Mouse (Mus musculus) embryonic facial prominence, embryonic 12.5 days (tissue): ENCODE measurements around the gene Ccdc130. TPM values are rescaled to one million over a fixed set of nuclear protein-coding genes. Genes with fewer than 3 reads are reported as not detected.

Experiments used
- ATAC-seq: fragments of 200-750 bp; cut with Nextera tagmentation; 2 replicates; pipeline ENCODE4 v1.8.0; 2017; ENCODE audit not compliant: insufficient number of reproducible peaks, insufficient read depth, low FRiP score, low TSS enrichment
- H3K27ac ChIP-seq: fragments of 300-500 bp; sonication (generic); 2 replicates; pipeline ENCODE4 v1.5.1; 2016; ENCODE audit warnings: mild to moderate bottlenecking
- H3K27me3 ChIP-seq: fragments of 300-500 bp; sonication (generic); 2 replicates; pipeline ENCODE4 v1.6.1; 2016; ENCODE audit warnings: mild to moderate bottlenecking, moderate library complexity
- H3K36me3 ChIP-seq: fragments of 300-500 bp; sonication (generic); 2 replicates; pipeline ENCODE4 v1.6.1; 2016; ENCODE audit warnings: mild to moderate bottlenecking
- H3K4me1 ChIP-seq: fragments of 300-500 bp; sonication (generic); 2 replicates; pipeline ENCODE4 v1.6.1; 2016
- H3K4me2 ChIP-seq: fragments of 300-500 bp; sonication (generic); replicated peaks from 2 replicates; pipeline ENCODE4 v1.6.1; 2016; ENCODE audit warnings: mild to moderate bottlenecking, moderate library complexity
- H3K4me3 ChIP-seq: fragments of 300-500 bp; sonication (generic); 2 replicates; pipeline ENCODE4 v1.5.1; 2016; ENCODE audit warnings: mild to moderate bottlenecking
- H3K9ac ChIP-seq: fragments of 300-500 bp; sonication (generic); 2 replicates; pipeline ENCODE4 v1.6.1; 2016; ENCODE audit warnings: mild to moderate bottlenecking, moderate library complexity
- H3K9me3 ChIP-seq: fragments of 300-500 bp; sonication (generic); 2 replicates; pipeline ENCODE4 v1.6.1; 2016; ENCODE audit warnings: mild to moderate bottlenecking, moderate library complexity
- WGBS: fragments of 180-500 bp; shearing (Covaris S2); methylation state at CpG from one replicate; pipeline ENCODE4 v1.1.7; 2016; 5-methylcytosine and 5-hydroxymethylcytosine counted together
- polyA plus RNA-seq: library from polyadenylated mRNA; unstranded; fragments of >200 nt; fragmentation: Nextera tagmentation; extraction: Ambion mirVana; gene quantifications from 2 replicates; pipeline ENCODE4 v1.2.1, GENCODE M21; 2016

The Ccdc130 gene
- polyA plus RNA-seq, 1 experiment from 2014 or later, result 18.1 TPM

DNA sequence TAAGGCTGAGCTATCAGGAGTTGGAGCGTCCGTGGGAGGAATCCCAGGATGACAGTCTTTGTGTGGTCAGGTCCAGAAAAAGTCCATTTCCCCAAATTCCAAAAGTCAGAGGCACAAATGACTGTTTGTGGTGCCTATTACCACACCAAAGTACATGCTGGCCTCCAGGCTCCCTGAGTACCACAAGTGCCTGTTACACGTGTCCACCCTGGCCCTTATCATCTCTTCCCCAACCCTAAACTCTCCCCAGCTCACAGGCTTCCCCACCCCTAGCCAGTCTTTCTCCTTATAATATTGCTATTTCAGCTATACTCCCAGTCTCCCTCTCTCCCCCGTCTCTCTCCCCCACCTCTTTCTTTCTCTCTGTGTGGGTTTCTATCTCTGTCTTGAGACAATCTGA, 2.1 kb upstream of the Ccdc130 start:
- H3K9me3 ChIP-seq, result no peaks in the 10 kb centered on the region
- H3K9ac ChIP-seq, result no peak overlapping the region
- H3K27me3 ChIP-seq, result no peaks in the 10 kb centered on the region
- WGBS, result 86% methylated on average over 4 of the region's 4 CpGs
- H3K4me1 ChIP-seq, result peaks cover 7% of the 10 kb centered on the region
- no peaks in the 10 kb centered on the region for H3K36me3 ChIP-seq
- H3K4me2 ChIP-seq, result no peak overlapping the region
- H3K4me3 ChIP-seq, result no peak overlapping the region
- ATAC-seq, result no peak
- H3K27ac ChIP-seq, result no peak overlapping the region

DNA sequence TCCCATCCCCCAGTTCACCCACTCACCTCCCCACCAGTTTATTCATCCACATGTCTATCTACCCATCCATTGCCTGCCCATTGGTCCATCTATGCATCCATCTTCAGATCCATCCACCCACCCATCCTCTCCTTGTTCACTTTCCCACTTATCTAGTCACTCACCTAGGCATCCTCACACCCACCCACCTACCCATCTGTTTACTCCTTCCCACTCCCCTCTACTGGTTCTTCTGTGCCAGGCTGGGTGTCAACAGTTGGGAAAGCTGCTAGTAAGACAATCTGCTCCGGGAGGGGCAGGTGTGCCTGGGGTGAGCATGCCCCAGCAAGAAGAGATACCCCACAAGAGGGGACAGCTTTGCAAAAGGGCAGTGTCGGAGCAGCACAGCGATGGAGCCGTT, 9.1 kb downstream of the Ccdc130 start:
- H3K4me1 ChIP-seq, result peaks cover 4% of the 10 kb centered on the region; the same call in 1 of the 2 replicates
- 92% methylated on average over 4 of the region's 4 CpGs for WGBS
- no peak overlapping the region for H3K4me2 ChIP-seq
- no peak overlapping the region for H3K9ac ChIP-seq
- no peaks in the 10 kb centered on the region for H3K27me3 ChIP-seq
- H3K4me3 ChIP-seq, result no peak overlapping the region
- H3K9me3 ChIP-seq, result no peaks in the 10 kb centered on the region
- no peak for ATAC-seq
- peaks cover 77% of the 10 kb centered on the region for H3K36me3 ChIP-seq
- no peak overlapping the region for H3K27ac ChIP-seq

DNA sequence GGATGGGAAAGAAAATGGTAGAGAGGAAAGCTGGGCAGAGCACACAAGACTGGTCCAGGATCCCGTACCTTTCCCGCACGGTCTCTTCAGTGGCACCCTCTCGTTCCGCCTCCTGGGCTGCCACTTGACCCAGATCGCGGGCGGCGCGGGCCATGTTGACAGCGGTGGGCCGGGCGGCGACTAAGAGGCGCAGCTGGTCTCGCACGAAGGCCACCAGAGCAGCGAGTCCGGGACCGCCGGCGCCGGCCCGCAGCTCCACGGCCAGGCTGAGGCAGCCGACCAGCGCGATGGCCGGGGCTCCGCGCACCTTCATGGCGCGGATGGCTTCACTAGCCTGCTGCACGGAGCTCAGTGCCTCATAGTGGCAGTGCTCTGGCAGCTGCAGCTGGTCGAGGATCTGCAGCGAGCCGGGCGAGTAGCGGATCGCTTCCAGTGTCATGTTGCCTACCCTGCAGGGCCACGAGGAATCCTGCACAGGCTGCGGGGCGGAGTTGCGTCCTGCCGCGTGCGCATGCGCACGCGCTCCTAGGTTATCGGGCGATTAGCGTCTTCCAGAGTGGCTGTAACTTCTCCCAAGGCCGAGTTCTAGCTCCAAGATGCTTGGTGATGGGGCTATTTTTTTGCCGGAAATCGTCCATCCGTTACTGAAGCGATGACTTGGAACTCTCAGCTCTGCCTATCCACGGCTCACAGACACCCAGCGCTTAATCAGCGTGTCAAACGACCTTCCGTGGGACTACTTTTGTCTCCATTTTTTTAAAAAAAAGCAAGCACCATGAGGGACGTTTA, 13.2 kb downstream of the Ccdc130 start, which contains the start of gene Mri1:
Gene Mri1 (minus strand): TSS at position 505 of the 789 bp plus-strand sequence.
- Histone ChIP-seq H3K4me2 (peak within 1 kb of the TSS; percentile 94), H3K4me1 (peaks cover 9% of the 10 kb centered on the region; the same call in 1 of the 2 replicates), H3K27me3 (no peaks in the 10 kb centered on the region), H3K36me3 (peaks cover 71% of the 10 kb centered on the region), H3K4me3 (peak within 1 kb of the TSS; percentile 79), H3K9ac (peak within 1 kb of the TSS; percentile 77), H3K9me3 (no peaks in the 10 kb centered on the region), H3K27ac (peak within 1 kb of the TSS; percentile 95)
- under 1% methylated on average over 64 of the region's 64 CpGs for WGBS
- peak; percentile 79 for ATAC-seq

DNA sequence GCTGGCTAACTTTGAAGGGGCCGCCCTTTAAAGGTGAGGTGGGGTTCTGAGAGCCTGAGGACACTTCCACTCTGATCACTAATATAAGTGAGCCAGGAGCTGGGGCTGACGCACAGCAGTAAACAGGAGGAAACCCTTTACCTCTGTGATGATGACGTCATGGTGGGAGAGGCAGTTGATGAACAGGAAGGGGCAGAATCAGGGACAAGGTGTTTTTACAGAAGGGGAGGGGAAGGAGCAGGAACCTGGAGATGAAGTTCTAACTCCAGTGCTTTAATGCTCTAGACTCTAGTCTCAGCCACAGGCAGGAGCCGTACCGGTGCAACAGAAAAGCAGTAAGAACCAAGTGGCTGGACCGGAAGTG, 13.7 kb downstream of the Ccdc130 start:
- Histone ChIP-seq H3K9me3 (no peaks in the 10 kb centered on the region), H3K4me2 (peak overlapping the region; percentile 94), H3K9ac (peak overlapping the region; percentile 77), H3K27me3 (no peaks in the 10 kb centered on the region), H3K27ac (peak overlapping the region; percentile 95), H3K36me3 (peaks cover 72% of the 10 kb centered on the region), H3K4me3 (peak overlapping the region; percentile 79), H3K4me1 (peaks cover 9% of the 10 kb centered on the region; the same call in 1 of the 2 replicates)
- WGBS, result 15% methylated on average over 6 of the region's 6 CpGs
- peak; percentile 22; the same call in 1 of the 2 replicates for ATAC-seq

DNA sequence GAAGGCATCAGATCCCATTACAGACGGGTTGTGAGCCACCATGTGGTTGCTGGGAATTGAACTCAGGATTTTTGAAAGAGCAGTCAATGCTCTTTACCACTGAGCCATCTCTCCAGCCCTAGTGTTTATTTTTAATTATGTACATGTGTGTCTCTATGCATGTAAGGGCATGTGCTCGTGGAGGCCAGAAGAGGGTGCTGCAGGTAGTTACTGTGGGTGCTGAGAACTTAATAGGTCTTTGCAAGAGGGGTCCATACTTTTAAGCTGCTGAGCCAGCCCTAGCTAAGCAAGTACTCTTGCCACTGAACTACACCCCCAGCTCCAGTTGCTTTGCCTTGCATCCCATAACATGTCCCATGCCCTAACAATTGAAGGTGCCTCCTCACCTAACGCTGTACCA, 14.3 kb downstream of the Ccdc130 start:
- H3K27me3 ChIP-seq, result no peaks in the 10 kb centered on the region
- H3K27ac ChIP-seq, result peak overlapping the region; percentile 95; the same call in 1 of the 2 replicates
- peaks cover 72% of the 10 kb centered on the region for H3K36me3 ChIP-seq
- peak overlapping the region; percentile 94 for H3K4me2 ChIP-seq
- no peak for ATAC-seq
- H3K9ac ChIP-seq, result 0 out of 2 replicates have a peak overlapping the region, but pooled peaks have one; percentile 77
- H3K4me1 ChIP-seq, result peaks cover 9% of the 10 kb centered on the region; the same call in 1 of the 2 replicates
- peak overlapping the region; percentile 79 for H3K4me3 ChIP-seq
- WGBS, result 82% methylated on average over 3 of the region's 3 CpGs
- no peaks in the 10 kb centered on the region for H3K9me3 ChIP-seq

DNA sequence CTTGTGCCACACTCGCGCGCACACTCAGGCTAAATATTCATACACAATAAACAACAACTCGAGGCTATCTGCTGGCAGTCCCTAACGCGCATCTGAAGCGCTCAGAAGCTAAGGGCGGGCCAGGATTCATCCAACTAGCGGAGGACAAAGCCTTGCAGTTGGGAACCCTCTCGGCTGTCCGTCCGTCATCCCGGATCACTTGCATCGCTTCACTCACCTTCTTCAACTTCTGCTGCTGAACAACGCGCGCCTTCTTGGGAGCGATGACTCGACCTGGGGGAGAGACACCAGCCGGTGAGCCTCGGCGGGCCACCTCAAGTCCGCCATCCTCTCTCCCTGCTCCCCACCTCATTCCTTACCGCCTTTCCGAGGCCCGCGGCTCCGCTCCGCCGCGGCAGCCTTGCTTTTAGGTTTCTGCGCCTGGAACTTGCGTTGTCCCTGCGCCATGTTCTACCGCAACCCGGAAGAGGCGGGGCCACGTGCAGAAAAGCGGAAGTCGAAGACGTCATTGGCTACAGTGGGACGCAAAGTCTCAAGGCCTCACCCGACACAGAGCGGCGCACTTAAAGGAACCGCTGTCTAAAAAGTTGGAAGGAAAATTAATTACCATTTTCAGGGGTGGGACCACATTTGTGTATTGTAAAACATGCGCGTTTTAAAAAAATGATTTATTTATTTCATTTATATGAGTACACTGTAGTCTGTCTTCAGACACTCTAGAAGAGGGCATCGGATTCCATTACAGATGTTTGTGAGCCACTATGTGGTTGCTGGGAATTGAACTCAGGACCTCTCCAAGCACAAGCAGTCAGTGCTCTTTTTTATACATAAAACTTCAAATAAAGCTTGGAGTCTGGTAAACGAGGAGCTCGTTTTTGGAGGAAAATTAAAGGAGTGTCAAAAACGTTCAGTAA, 20.7 kb downstream of the Ccdc130 start, which contains the start of gene D8Ertd738e:
Gene D8Ertd738e (minus strand): TSS at position 463 of the 914 bp plus-strand sequence.
- H3K36me3 ChIP-seq, result peaks cover 70% of the 10 kb centered on the region
- ATAC-seq, result peak; percentile 76
- 4% methylated on average over 52 of the region's 52 CpGs for WGBS

DNA sequence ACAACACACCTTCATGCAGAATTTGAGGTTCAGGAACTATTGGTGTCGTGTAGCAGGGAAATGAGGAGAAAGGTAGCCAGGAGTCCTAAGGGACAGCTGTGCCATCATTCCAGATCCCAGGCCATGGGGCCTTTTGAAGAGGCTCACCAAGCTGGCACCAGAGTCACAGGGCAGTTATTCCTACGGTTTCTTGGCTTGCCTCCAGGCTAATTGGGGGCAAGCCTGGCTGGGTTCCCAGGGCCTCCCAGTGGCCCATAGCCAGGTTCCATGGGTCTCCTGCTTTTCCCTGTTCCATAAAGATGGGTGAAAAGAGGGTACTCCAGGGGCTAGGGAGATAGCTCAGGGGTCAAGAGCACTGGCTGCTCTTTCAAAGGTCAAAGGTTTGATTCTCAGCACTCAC, 28.4 kb downstream of the Ccdc130 start:
- Histone ChIP-seq H3K4me2 (no peak overlapping the region), H3K4me3 (no peak overlapping the region), H3K27me3 (no peaks in the 10 kb centered on the region), H3K4me1 (peaks cover 5% of the 10 kb centered on the region), H3K9ac (no peak overlapping the region), H3K27ac (no peak overlapping the region), H3K9me3 (no peaks in the 10 kb centered on the region), H3K36me3 (peaks cover 28% of the 10 kb centered on the region)
- ATAC-seq, result no peak
- WGBS, result 71% methylated on average over 2 of the region's 2 CpGs

More for the DNA sequence above, 20.7 kb downstream of the Ccdc130 start, which contains the start of gene D8Ertd738e:
- Histone ChIP-seq H3K9me3 (no peaks in the 10 kb centered on the region), H3K27ac (peak within 1 kb of the TSS; percentile 69), H3K9ac (peak within 1 kb of the TSS; percentile 87), H3K4me1 (peaks cover 4% of the 10 kb centered on the region), H3K27me3 (no peaks in the 10 kb centered on the region), H3K4me3 (peak within 1 kb of the TSS; percentile 91), H3K4me2 (peak within 1 kb of the TSS; percentile 66)

DNA sequence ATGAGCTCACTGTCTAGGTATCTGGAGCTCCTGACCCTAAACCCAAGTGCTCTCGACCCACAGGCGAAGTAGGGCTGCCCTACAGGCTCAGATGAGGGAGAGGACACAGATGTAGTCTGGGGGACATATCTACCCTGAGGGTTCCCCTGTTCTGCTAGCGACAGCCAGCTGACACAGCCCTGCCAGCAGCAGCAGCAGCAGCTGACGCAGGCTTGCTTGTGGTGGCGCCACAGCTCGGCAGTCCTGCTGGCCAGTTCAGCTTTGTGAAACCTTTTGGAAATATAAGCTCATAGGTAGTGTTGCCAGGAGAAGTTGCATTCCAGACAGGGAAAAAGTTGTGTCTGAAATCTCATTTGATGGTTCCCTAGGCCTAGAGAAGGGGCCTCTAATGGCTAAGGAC, 29.0 kb downstream of the Ccdc130 start:
- 60% methylated on average over 6 of the region's 6 CpGs for WGBS
- no peak for ATAC-seq
- Histone ChIP-seq H3K27me3 (no peaks in the 10 kb centered on the region), H3K36me3 (peaks cover 21% of the 10 kb centered on the region), H3K4me1 (peaks cover 6% of the 10 kb centered on the region), H3K4me3 (no peak overlapping the region), H3K9me3 (no peaks in the 10 kb centered on the region), H3K9ac (no peak overlapping the region), H3K27ac (no peak overlapping the region), H3K4me2 (no peak overlapping the region)

DNA sequence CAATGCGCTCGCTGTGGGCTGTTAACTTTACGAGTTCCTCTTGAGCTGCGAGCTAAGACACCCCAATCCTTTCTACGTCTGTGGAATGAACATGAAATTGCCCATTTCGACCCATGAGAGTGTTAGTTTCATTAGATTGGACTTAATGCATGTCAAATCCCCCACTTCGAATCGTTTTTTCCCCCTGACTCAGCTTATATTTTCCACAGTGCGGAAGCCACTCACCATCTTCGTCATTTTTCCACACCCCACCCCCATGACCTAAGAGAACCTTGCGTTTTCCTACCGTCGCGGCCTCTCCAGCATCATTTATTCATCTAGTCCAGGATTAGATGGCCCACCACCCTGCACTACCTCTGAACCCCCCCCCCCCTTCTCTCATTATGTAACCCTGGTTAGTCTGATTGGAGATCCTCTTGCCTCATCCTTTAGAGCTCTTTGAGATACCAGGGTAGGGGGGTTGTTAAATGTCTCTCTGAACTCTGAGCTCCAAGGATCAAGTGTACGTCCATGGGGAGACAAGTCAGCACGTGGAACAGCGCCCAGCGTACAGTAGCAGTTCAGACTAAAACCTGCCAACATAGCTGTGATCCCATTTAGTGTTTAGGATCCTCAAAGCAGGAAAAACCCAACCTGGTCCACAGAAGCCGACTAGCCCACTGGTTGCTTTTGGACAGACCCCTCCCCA, 32.5 kb downstream of the Ccdc130 start:
- Histone ChIP-seq H3K9ac (peak overlapping the region; percentile 61), H3K36me3 (peaks cover 15% of the 10 kb centered on the region), H3K27me3 (no peaks in the 10 kb centered on the region), H3K27ac (peak overlapping the region; percentile 88), H3K4me2 (peak overlapping the region; percentile 52), H3K9me3 (no peaks in the 10 kb centered on the region), H3K4me1 (peaks cover 21% of the 10 kb centered on the region), H3K4me3 (peak overlapping the region; percentile 94)
- ATAC-seq, result no peak; the same call in 1 of the 2 replicates
- WGBS, result 14% methylated on average over 19 of the region's 19 CpGs

DNA sequence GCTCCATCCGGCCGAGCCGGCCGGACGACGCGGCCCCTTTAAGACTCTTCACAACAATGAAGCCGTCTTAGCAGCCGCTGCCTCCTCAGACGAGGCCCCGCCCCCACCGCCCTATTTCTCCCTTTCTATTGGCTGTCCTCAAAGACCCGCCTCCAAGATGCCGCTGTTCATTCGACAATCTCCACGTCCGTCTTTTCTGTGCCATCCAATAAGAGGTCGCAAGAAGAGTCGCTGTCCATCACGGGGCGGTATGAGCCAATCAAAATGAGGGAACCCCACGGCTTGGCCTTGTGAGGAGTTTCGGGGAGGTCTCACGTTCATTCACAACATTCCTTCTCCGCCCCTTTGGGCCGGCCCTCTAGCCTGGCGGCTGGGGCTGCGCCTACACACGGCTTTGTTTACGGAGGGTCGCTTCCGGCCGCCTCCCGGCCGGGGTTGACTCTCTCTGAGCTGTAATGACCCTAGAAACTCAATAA, 33.1 kb downstream of the Ccdc130 start, which contains the start of gene Zswim4:
Gene Zswim4 (minus strand): TSS at position 58 of the 476 bp plus-strand sequence.
- under 1% methylated on average over 33 of the region's 35 CpGs for WGBS
- no peaks in the 10 kb centered on the region for H3K9me3 ChIP-seq

More for the DNA sequence above, 33.1 kb downstream of the Ccdc130 start, which contains the start of gene Zswim4:
- H3K27ac ChIP-seq, result peak within 1 kb of the TSS; percentile 88
- H3K4me1 ChIP-seq, result peaks cover 21% of the 10 kb centered on the region
- peak within 1 kb of the TSS; percentile 94 for H3K9ac ChIP-seq
- H3K4me2 ChIP-seq, result peak within 1 kb of the TSS; percentile 93
- H3K36me3 ChIP-seq, result peaks cover 21% of the 10 kb centered on the region
- peak; percentile 98 for ATAC-seq
- peak within 1 kb of the TSS; percentile 94 for H3K4me3 ChIP-seq
- no peaks in the 10 kb centered on the region for H3K27me3 ChIP-seq
